Mouse (Mus musculus) heart, embryonic 16.5 days (tissue): ENCODE data around the gene Ppm1a. TPM values are rescaled to one million over a fixed set of nuclear protein-coding genes. Genes with fewer than 3 reads are reported as not detected.

ENCODE experiments used
- ATAC-seq: fragments of 200-750 bp; cut with Nextera tagmentation; replicated peaks from 2 replicates; pipeline ENCODE4 v1.8.0; 2017; ENCODE audit warnings: moderate number of reproducible peaks; ENCODE audit not compliant: insufficient read depth, low FRiP score; ENCODE audit errors: extremely low read depth
- H3K27ac ChIP-seq: fragments of 300-500 bp; sonication (generic); 2 replicates; pipeline ENCODE4 v1.5.1; 2014; ENCODE audit warnings: mild to moderate bottlenecking, low read length, control low read depth, moderate library complexity
- H3K27me3 ChIP-seq: fragments of 300-500 bp; sonication (generic); 2 replicates; pipeline ENCODE4 v1.6.1; 2014; ENCODE audit warnings: low read length, mixed read lengths; ENCODE audit not compliant: control insufficient read depth, insufficient read depth
- H3K36me3 ChIP-seq: fragments of 300-500 bp; sonication (generic); 2 replicates; pipeline ENCODE4 v1.6.1; 2014; ENCODE audit not compliant: control insufficient read depth, insufficient read depth
- H3K4me1 ChIP-seq: fragments of 300-500 bp; sonication (generic); 2 replicates; pipeline ENCODE4 v1.6.1; 2014; ENCODE audit warnings: low read length, mixed read lengths; ENCODE audit not compliant: control insufficient read depth, insufficient read depth
- H3K4me2 ChIP-seq: fragments of 300-500 bp; sonication (generic); 2 replicates; pipeline ENCODE4 v1.6.1; 2014; ENCODE audit warnings: low read depth, mild to moderate bottlenecking, control low read depth, low read length
- H3K4me3 ChIP-seq: fragments of 300-500 bp; sonication (generic); 2 replicates; pipeline ENCODE4 v1.5.1; 2014; ENCODE audit warnings: mild to moderate bottlenecking, control low read depth, low read length
- H3K9ac ChIP-seq: fragments of 300-500 bp; sonication (generic); 2 replicates; pipeline ENCODE4 v1.6.1; 2014; ENCODE audit warnings: low read length, control low read depth
- H3K9me3 ChIP-seq: fragments of 300-500 bp; sonication (generic); replicated peaks from 2 replicates; pipeline ENCODE4 v1.6.1; 2016; ENCODE audit warnings: low read length; ENCODE audit not compliant: control insufficient read depth
- WGBS: fragments of 180-500 bp; shearing (Covaris S2); extraction: QIAGEN DNeasy Blood & Tissue Kit; methylation state at CpG from one replicate; pipeline ENCODE4 v1.1.7; 2014; 5-methylcytosine and 5-hydroxymethylcytosine counted together
- polyA plus RNA-seq: library from polyadenylated mRNA; unstranded; fragments of >200 nt; fragmentation: Nextera tagmentation; extraction: Ambion mirVana; gene quantifications from 2 replicates; pipeline ENCODE4 v1.2.1, GENCODE M21; 2015

The Ppm1a gene
- polyA plus RNA-seq, 1 experiment from 2014 or later = 29.0 TPM

DNA sequence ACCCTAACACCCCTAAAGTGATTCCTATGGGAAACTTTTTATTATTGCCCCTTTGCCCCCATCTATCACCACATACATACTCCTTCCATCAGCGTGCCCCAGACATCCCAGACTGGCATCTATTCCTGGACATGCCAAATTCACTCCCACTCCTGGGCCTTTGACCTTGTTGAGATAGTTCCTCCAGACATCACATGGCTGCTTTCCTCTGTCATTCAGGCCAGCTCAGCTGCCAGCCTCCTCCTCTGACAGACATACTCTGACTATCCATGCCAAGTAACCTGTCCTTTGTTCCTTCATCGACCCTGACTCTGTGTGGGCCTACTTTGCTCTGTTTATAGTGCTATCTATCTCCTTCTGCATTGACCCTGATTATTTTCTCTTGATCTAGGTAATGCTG lies 6.6 kb upstream of the Ppm1a start:
- Histone ChIP-seq H3K4me1 (peaks cover 10% of the 10 kb centered on the region), H3K9ac (no peak overlapping the region), H3K36me3 (no peaks in the 10 kb centered on the region), H3K27ac (peak overlapping the region; percentile 32; the same call in 1 of the 2 replicates), H3K4me2 (no peak overlapping the region), H3K27me3 (no peaks in the 10 kb centered on the region), H3K4me3 (no peak overlapping the region), H3K9me3 (no peaks in the 10 kb centered on the region)
- WGBS = 36% methylated on average over 2 of the region's 2 CpGs
- peak; percentile 65 for ATAC-seq

DNA sequence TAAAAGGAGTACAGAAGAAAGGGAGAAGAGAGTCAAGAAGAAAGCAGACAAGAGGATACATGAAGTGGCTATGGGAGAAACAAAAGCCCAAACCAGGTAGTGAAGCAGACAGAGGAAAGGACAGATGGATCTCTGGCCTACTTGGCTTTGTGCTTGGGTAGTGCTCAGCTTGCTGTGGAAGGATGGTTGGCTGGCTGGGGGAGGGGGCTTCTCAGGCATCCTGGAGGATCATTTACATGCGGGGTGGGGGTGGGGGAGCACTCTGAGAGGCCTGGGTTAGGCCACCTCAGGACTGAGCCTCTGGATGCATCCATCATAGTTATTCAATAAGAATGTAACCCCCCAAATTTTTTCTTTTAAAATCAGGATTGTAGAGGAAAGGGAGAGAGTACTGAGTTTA lies 341 bp downstream of the Ppm1a start:
- Histone ChIP-seq H3K36me3 (no peaks in the 10 kb centered on the region), H3K9me3 (no peaks in the 10 kb centered on the region), H3K4me1 (peaks cover 12% of the 10 kb centered on the region), H3K27me3 (no peaks in the 10 kb centered on the region), H3K9ac (no peak overlapping the region), H3K27ac (no peak overlapping the region), H3K4me3 (no peak overlapping the region), H3K4me2 (no peak overlapping the region)
- no peak for ATAC-seq
- WGBS = 24% methylated on average over 1 of the region's 1 CpGs

- ATAC-seq = no peak
- 14% methylated on average over 7 of the region's 7 CpGs for WGBS
- H3K27ac ChIP-seq = peak overlapping the region; percentile 17
These were observed 2.7 kb downstream of the Ppm1a start for GRCm38 (mm10) chr12:72759956-72760355.

GRCm38 (mm10) chr12:72760376-72761229 lies 3.3 kb downstream of the Ppm1a start:
- Histone ChIP-seq H3K9me3 (no peaks in the 10 kb centered on the region), H3K27me3 (no peaks in the 10 kb centered on the region), H3K4me2 (peak overlapping the region; percentile 81), H3K27ac (peak overlapping the region; percentile 99), H3K36me3 (no peaks in the 10 kb centered on the region), H3K4me1 (peaks cover 25% of the 10 kb centered on the region), H3K4me3 (peak overlapping the region; percentile 90), H3K9ac (peak overlapping the region; percentile 99)
- WGBS = under 1% methylated on average over 73 of the region's 78 CpGs
- peak; percentile 94 for ATAC-seq

More at GRCm38 (mm10) chr12:72759956-72760355, 2.7 kb downstream of the Ppm1a start:
- H3K9me3 ChIP-seq = no peaks in the 10 kb centered on the region
- H3K9ac ChIP-seq = peak overlapping the region; percentile 4; the same call in 1 of the 2 replicates
- H3K4me1 ChIP-seq = peaks cover 25% of the 10 kb centered on the region
- peak overlapping the region; percentile 90 for H3K4me3 ChIP-seq
- H3K36me3 ChIP-seq = no peaks in the 10 kb centered on the region
- no peaks in the 10 kb centered on the region for H3K27me3 ChIP-seq
- H3K4me2 ChIP-seq = peak overlapping the region; percentile 77

DNA sequence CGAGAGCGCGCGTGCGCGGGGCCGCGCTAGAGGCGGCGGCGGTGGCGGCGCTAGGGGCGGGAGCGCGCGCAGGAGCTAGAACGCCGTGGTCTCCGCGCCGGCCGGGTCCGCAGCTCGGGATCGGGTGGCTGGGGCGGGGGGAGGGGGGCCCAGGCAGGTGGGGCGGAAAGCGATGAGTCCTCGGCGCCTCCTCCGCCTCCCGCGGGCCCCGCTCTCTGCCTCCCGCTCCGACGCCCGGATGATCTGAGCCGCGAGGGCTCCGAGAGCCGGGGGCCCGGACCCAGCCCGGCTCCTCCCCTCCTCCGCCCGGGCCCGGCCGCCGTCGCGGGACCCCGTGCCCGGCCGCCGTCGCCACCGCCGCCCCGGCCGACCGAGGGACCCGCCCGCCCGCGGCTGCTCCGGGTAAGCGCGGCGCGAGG lies 4.0 kb downstream of the Ppm1a start:
- Histone ChIP-seq H3K36me3 (no peaks in the 10 kb centered on the region), H3K9ac (peak overlapping the region; percentile 99), H3K4me3 (peak overlapping the region; percentile 90), H3K4me2 (peak overlapping the region; percentile 81), H3K27me3 (no peaks in the 10 kb centered on the region), H3K27ac (peak overlapping the region; percentile 99), H3K9me3 (no peaks in the 10 kb centered on the region), H3K4me1 (peaks cover 25% of the 10 kb centered on the region)
- no peak for ATAC-seq
- 0% methylated on average over 6 of the region's 71 CpGs for WGBS

DNA sequence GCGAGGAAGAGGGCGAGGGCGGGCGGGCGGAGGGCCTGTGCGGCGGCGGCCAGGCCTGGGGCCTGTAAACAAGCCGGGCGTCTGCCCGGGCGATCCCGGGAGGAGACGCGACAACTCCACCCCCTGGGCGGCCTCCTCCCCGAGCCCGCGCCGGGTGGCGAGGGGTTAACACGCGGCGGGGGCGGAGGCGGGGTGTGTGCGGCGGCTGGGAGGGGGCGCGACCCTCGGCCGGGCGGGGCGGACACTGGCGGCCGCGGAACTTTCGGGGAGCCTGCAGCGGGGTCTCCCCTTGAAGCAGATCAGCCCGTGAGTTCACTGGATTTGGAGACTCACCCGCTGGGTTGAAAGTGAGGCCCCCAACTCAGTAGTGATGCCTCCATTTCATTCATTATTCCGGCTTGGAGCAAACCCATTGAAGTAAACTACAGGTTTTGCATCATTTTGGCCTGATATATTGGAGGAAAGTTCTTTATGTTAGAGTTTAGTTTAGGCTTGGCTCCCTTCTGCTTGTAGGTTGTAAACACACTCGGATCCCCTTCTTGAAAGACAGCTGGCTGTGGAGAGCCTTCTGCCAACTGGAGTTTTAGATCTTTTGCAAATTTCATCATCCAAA lies 4.5 kb downstream of the Ppm1a start:
- ATAC-seq = peak; percentile 69
- Histone ChIP-seq H3K27ac (peak overlapping the region; percentile 99), H3K4me2 (peak overlapping the region; percentile 81), H3K9me3 (no peaks in the 10 kb centered on the region), H3K9ac (peak overlapping the region; percentile 99), H3K36me3 (no peaks in the 10 kb centered on the region), H3K27me3 (no peaks in the 10 kb centered on the region), H3K4me1 (peaks cover 25% of the 10 kb centered on the region), H3K4me3 (peak overlapping the region; percentile 90)
- WGBS = 0% methylated on average over 41 of the region's 43 CpGs

- Histone ChIP-seq H3K36me3 (no peaks in the 10 kb centered on the region), H3K4me3 (peak overlapping the region; percentile 90), H3K4me1 (peaks cover 22% of the 10 kb centered on the region), H3K27ac (no peak overlapping the region; the same call in 1 of the 2 replicates), H3K27me3 (no peaks in the 10 kb centered on the region), H3K9me3 (no peaks in the 10 kb centered on the region), H3K9ac (peak overlapping the region; percentile 99), H3K4me2 (peak overlapping the region; percentile 81)
- no peak for ATAC-seq
- WGBS = 11% methylated on average over 1 of the region's 1 CpGs
These were observed 5.2 kb downstream of the Ppm1a start for GRCm38 (mm10) chr12:72762502-72762901.

- WGBS = 38% methylated on average over 1 of the region's 1 CpGs
- Histone ChIP-seq H3K4me1 (peaks cover 26% of the 10 kb centered on the region), H3K9me3 (no peaks in the 10 kb centered on the region), H3K4me3 (no peak overlapping the region), H3K9ac (no peak overlapping the region), H3K36me3 (no peaks in the 10 kb centered on the region), H3K4me2 (peak overlapping the region; percentile 81), H3K27me3 (no peaks in the 10 kb centered on the region), H3K27ac (no peak overlapping the region)
- ATAC-seq = no peak
These were observed 5.9 kb downstream of the Ppm1a start for GRCm38 (mm10) chr12:72763156-72763555.

- WGBS = 85% methylated on average over 6 of the region's 6 CpGs
- Histone ChIP-seq H3K27ac (no peak overlapping the region), H3K4me2 (no peak overlapping the region), H3K9ac (no peak overlapping the region), H3K27me3 (no peaks in the 10 kb centered on the region), H3K4me1 (peaks cover 25% of the 10 kb centered on the region), H3K36me3 (peaks cover 3% of the 10 kb centered on the region; the same call in 1 of the 2 replicates), H3K9me3 (no peaks in the 10 kb centered on the region), H3K4me3 (no peak overlapping the region)
- no peak for ATAC-seq
These were observed 10.6 kb downstream of the Ppm1a start for GRCm38 (mm10) chr12:72767809-72768208.
